Mouse (Mus musculus) layer of hippocampus, adult 11-12 months (tissue): ENCODE results near the gene Fam198b.
"Not testable (repeated sequence)": the region's sequence is repeated elsewhere in the genome, so short reads cannot be mapped to it uniquely, and the experiment has no call there.

Experiments
- DNase-seq: peaks from one replicate; pipeline ENCODE4 v3.0.0; 2022; ENCODE audit warnings: low spot score

Gene Fam198b

DNA sequence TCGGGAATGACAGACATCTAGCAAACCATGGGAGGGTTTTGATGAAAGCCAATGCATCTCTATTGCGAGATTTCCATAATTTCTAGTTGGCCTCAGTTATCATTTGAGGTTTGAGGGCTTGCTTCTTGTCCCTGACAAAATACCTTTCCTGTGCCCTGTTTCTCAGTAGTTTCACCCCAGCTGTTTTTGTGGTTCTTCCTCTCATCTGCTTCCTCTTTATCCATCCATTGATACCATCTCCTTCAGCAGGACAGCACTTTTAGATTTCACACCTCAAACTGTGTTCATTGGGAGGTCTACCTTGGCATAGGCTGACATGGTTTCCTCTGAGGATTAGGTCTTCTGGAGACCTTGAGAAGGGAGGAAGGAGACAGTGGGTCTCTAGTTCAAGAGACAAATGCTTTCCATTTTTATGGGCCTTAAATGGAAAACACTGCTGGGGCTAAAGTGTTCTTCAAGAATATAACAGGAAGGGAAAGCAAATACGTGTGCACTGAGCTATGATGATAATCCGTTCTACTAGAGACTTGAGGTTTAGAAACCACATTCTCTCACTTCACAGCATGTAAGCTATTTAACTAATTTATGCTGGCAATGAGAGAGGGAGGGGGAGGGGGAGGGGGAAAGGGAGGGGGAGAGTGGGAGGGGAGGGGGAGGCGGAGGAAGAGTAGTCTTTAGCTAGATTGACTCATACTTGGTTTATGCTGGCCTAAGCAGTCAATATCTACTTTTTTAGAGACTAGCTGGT lies 41.8 kb downstream of the Fam198b start:
- DNase-seq: no peak

DNA sequence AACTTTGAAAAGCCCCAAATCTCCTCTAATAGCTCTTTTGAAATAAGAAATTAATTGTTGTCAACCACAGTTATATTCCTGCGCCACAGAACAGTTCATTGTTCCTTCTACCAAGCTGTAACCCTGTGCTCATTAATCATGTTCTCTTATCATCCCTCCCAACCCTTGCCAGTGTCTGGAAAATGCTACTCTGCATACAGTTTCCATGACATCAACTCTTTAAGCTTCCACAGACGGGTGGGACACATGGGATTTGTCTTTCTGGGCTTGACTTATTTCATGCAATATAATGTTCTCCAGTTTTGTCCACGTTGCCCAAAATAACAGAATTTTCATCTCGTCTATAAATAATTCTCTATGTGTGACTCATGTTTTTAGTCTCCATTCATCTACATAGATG lies 42.7 kb downstream of the Fam198b start:
- no peak for DNase-seq

DNA sequence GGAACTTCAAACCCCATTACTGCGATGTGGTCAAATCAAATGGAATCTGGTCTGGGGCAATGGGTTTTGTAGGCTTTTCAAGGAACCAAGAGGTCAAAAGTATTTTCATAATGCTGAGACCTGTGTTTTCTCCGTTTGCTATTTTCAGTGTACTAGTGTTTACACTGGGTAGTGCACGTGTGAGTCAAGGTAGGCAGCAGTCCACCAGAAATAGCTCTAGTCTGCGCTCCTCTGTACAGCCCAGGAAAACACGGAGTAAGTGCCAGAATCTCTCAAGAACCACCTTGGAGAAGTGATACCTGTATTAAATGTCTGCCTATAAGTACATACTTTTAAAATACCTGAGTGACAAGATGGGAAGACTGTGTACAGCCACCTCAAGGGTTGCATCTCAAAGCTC lies 44.1 kb downstream of the Fam198b start:
- no peak for DNase-seq

DNA sequence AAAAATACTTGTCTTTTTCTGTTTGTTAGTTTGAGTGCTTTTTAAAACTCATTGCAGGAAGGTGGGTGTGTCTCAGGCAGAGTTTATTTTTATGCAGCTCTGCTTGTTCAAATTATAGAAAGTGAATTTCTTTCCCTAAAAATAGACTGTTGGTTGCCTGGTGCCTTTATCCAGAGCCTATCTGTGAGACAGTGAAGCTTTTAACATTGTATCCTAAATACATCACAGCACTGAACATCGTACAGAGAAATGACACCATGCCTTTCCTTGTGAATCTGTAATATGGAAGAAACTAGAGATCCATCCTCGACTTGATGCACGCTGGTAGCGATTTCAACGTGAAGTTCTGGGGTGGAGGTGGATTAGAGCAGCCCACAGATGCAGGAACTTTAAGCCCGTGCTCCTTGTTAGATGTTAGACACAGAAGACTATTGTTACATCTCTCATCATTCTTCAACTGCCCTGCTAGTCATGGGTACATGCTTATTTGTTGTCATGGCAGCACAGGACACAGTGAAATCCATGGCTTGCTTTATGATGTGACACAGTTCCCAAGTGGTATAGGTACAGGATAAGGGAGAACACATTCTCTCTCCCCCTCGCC lies 45.9 kb downstream of the Fam198b start:
- peak; percentile 20 for DNase-seq

DNA sequence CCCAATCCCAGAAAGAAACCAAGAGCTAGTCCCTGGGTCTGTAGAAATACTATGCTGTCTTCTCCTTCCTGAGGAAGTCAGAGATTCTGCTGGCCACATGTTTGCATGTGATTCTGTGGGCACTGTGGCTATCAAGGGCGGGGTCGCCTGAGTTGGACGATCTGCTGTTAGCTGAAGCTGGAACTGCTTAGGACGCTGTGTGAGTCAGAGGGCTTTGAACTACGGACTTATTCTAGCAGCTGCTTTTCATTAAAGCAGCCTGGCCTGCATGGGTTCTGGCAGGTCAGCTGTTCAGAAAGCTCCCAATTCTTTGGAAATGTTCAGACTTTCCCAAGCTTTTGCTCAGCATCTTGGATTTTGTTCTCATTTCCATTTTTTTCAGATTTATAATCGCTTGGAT lies 51.9 kb downstream of the Fam198b start:
- no peak for DNase-seq

DNA sequence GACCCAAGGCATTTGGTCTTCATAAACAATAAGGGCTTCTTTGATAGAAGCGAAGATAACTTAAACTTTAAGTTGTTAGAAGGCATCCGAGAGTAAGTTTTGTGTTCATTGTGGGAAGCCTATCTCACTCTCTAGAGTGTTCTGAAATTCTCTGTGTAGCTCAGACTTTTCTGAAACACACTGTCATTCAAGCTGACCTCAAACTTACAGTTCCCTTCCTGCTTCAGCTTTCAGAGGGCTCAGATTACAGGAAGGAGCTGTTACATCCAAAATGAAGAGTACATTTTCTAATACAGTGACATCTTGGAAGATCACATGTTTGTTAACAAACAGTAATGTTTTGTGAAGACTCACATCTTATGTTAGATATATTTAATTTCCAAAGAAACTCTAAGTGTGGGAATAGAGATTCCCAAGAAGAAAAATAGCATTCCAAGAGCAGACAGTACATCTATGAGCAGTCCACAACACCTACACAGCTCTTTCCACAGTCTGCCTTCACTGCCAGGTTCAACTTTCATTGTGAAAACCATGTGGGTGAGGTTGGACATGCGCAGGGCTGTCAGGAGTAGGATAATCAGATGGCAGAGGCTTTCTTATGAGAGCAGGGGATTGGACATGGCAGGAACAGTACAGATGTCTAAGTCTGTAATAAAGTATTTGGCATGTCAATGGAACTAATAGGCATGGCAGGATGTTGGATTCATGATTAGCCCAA lies 52.6 kb downstream of the Fam198b start:
- no peak for DNase-seq

DNA sequence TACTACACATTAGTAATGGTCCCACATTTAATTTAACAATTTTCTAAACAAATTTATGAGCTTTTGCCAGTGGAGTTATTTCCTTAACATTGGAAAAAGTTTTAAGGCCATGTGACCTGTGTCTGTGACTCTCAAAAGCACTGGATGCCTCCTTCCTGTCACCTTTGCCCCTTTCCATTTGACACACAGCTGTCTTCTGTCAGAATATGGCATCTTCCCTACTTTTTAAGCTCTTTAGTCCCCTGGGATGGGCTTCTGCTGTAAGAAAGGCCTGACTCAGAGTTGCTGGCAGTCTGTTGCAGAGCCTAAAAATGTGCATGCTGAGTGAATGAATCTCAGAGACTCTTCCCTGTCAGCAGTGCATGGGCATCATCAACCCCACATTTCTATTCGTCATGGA lies 63.4 kb downstream of the Fam198b start:
- DNase-seq: no peak

DNA sequence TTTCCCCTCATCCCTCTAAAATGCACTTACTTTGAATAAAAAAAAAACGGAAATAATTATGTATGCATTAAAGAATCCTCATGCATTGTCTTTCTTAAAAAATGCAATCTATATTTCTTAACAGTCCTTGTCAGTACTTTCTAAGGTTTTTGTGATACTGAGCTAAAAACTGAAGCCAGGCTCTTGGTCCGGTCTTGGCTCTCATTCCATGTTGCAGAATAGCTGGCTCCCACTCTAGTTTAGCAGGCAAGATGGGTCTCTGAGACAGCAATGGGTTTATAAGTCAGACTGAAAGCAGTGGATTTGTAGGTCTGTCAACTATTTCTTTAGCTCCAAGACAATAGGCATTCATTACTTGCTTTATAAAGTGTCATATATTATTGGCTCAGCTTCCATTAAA lies 63.8 kb downstream of the Fam198b start:
- no peak for DNase-seq

DNA sequence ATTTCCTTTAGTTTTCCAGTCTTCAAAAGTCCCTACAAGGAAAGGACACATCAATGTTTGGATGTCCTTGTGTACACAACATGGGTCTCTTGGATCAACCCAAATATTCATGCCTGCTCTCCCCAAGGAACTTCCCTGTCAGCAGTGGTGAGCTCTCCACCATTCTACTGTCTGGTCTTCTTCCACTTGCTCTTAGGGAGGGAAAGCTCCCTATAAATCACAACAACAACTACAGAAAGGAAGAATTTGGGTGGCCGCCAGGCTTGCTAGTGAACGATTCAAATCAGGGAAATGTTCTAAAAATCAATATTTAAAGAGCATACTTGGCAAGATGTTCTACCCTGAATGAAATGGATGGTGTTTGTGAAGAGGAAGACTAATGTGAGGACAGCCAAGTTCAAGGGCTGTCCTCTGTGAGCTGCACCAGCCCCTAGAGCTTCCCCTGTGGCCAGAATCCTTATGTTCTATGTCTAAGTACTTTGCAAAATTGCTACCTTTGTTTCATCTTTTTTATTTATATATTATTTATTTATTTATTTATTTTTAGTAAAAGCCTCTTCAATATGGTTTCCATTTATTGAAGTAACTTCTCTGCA lies 68.9 kb downstream of the Fam198b start:
- DNase-seq: no peak

DNA sequence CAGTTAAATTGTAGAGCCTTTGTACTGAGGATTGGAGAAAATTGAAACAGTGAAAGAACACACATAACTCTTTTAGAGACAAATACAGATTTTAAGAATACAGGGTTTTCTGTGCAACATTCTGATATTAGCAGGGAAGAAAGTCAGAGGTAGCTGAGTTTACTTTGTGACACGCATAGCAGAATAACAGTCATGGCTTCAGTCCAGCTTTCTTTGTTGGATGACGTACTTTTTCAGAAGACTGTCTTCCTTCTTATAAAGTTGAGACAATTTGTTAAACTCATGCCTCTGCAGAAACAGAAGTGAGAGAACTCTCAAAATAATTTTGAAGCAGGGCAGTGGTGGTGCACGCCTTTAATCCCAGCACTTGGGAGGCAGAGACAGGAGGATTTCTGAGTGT lies 70.9 kb downstream of the Fam198b start:
- DNase-seq: no peak

DNA sequence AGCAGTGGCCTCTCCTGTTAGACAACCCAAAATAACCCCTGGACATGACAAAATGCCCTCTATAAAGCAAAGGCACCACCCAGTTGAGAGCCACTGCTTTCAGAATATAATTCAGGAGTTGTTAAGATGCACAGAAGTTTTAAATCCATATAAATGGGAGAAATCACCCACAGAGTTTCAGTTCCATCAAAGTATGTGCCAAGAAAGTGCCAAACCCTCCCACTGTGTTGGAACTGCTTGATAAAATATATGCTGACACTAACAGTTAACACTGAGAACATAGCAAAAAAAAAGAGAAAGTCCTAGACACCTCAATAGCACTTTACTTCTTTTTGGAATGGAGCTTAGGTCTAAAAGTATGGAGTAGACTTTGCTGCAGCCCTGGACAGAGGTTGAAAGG lies 72.5 kb downstream of the Fam198b start:
- DNase-seq: no peak

DNA sequence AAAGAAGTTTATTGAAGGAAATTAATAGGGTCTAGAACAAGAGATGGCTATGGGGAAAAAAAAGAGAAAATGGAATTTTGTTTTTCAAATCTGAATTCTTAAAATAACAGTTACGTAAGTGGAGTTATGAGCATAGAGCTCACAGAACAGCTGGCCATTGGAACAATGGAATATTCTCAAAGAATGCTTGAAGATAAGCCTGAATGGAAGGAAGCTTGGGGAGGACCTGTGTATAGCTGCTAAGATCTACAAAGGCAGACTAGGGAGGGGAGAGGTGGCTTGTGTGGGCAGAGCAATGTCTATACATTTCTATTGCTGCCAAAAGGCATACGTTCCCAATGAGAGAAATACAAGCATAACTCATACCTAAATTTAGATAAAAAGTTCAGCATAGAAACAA lies 73.4 kb downstream of the Fam198b start:
- no peak for DNase-seq

DNA sequence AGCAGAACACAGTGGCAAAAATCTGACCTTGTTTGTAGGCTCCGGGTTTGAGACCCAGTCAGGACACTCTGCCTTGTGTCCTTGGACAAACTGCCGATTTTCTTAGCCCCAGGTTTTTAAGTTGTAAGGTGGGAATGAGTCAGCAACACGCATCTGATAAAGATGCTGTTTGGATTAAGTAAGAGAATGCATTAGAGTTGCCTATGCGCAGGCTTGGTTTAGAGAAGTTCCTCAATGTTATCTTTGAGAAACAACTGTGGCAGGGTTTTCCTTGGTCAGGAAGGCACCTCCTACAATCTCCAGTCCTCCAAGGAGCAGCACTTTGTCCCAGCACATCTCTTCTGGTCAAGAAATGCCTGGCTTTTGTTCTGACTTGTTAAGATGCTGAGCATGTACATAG lies 82.4 kb downstream of the Fam198b start:
- no peak for DNase-seq

DNA sequence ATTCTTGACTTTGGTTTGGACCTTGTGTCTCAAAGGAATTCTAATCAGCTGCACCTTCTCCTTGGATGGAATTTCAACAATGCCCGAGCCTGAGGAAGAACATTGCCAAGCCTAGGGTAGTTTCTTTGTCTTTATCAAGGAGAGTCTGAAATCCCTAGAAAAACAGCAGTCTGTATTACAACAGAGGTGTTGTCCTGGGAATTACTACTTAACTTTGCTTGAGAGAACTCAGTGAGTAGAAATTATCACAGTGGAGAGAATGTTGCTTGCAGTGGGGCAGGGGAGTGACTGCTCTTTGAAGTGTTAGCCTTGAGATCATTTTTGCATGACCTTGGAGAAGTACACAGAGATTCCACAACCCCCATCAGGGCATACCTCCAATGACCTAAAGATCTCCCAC lies 83.0 kb downstream of the Fam198b start:
- DNase-seq: no peak

DNA sequence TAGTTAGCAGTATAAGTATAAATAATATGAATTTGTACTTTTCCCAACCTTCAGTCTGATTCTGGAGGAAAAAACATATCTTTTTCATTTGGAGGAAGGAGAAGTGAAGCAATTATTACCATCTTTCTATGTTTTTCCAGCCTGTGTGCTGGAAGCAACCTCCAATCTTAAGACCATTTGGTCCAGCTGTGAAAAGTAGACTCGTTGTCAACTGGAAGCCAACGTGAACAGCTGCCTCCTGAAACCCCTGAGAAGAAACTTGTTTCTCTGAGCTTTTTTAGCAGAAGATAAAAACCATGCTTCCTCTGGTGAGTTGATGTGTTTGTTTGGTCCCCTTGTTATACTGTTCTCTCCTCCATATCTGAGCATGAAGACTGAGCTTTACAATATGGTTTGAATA lies 84.1 kb downstream of the Fam198b start:
- DNase-seq: no peak

DNA sequence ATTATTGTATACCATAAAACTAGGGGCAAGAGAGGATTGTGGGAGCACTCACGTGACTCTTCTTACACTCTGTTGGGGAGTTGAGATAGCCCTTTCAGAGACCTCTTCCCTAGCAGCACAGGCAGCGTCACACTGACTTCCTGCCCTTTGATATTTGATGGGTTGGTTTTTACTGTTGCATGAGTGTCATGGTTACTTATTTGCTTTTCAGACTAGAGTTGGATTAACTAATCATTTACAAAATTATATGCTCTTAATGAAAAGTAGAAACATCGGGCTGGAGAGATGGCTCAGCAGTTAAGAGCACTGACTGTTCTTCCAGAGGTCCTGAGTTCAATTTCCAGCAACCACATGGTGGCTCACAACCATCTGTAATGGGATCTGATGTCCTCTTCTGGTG lies 85.2 kb downstream of the Fam198b start:
- DNase-seq: not testable (repeated sequence)

DNA sequence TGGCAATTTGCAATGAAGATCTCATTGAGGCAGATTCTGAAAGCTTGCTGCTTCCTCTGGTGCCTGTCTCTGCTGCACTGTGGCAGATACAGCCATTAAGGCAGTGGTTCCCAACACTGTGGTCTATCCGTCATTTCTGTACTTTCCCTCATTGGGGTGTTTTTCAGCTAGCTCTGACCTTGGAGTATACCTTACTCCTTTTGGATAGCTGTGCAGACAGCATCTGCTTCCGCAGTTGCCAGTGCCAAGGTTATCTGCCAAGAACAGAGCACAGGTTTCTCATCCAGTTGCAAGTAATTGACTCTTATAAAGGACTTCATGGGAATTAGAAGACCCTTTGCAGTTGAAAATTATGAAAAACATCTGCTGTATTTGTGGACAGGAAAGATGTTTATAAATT lies 85.7 kb downstream of the Fam198b start:
- no peak for DNase-seq

DNA sequence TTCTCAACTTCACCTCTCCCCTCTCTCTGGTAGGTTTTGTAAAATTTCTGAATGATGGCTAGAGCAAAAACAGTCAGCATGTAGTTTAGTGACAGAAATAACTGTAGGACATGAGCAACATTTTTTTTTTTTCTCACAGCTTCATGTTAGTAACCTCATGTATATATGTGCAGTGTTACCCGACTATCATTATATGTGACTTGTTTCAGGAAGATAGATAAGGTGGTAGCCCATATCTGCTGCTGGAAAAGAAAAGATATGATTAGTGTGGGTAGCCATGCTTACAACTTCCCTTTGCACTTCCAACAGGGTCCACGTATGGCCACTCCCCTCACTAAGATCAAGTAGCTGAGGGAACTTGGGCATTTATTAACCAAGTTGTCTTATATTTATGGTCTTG lies 86.2 kb downstream of the Fam198b start:
- DNase-seq: no peak

DNA sequence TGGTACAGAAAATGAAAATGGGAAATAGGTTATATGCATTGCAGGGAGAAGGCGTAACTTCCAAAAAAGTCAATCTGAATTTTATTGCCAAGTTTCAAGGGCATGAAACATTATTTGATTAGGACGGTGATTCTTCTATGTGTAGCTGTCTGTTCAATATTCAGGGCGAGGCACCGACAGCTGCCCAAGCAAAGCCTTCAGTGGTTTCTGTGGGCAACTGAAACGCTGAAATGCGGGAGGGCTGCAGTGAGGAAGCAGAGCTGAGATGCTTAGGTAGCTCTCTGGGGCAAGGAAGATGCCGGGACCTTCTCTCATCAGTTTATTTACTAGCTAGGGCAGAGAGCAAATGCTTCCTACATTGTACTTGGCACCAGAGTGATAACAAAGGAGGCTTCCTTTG lies 87.2 kb downstream of the Fam198b start:
- no peak for DNase-seq

DNA sequence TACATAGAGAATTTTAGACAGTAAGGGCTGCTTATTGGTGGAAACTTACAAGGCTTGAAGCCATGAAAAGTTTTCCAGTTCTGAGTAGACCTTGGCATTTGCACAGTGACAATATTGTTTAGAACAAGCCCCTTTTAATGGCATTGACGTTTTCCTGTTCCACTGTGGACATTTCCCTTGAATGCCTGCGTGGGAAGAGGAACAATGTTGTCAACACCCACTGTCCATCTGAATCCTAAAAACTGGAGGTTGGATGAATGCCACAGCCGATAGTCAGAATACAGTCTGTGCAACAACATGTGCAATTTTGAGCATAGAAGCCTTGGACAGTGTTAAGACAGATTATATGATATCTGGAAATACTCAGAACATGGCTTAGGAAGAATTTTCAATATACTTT lies 92.5 kb downstream of the Fam198b start:
- peak; percentile 61 for DNase-seq

DNA sequence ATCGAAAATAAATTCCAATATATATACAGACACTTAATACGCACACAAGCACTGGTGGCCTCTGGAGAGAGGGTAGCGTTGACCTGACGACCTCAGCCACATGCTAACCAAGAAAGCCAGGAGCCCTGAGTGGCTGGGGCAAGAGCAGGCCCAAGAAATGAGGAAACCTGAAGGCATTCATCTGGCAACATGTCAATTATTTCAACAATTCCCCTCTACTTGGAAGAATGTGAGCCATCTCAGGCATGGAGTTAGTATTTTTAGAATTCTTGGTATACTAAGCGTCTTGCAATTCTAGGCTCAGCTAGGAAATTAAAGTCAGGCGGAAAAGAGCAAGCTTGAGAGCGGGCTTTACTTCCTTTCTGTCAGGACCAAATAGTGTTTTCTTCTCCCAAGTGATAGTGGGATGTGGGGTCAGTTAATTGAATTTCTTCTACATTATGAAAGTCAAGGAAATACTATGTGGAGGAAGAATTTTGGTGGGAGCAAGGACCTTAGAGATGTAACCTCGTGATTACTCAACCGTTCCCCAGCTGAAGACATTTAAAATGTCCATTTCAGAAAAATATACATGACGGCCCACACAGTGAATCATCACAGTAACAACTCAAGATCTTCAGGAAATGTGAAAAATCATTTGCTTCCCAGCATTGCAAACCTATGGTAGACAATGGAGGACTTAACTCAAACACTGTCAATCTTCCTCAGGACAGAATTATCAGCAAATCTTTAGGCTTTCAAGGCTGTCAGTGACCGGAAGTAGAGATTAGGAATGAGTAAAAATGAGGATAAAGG lies 93.5 kb downstream of the Fam198b start:
- no peak for DNase-seq

DNA sequence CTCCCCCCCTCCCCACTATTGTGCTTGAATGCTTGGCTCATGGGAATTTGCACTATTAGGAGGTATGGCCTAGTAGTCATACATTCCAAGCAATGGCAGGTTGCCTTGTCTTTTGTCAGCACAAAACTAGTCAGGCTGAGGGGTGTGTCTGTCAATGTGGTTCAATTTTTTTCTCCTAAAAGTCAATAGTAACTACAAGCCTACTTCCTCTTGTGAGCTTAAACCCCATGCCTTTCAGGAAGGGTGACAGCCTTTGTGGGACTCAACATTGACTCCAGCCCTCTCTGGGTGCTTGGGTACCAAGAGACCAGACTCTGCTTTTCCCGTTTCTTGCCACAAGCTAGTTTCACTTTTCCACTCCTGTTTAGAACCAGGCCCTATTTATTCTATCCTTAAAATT lies 96.4 kb downstream of the Fam198b start:
- DNase-seq: no peak
